Mouse (Mus musculus) lung, postnatal 0 days (tissue): Measurements from ENCODE around the gene Noxo1.

Experiments used
- CTCF ChIP-seq: IDR thresholded peaks from 2 replicates; pipeline ENCODE4 v1.5.1; 2016; ENCODE audit warnings: antibody characterized with exemption, mild to moderate bottlenecking
- EP300 ChIP-seq: IDR thresholded peaks from 2 replicates; pipeline ENCODE4 v1.6.1; 2016; ENCODE audit warnings: antibody characterized with exemption, mild to moderate bottlenecking, control low read depth

DNA sequence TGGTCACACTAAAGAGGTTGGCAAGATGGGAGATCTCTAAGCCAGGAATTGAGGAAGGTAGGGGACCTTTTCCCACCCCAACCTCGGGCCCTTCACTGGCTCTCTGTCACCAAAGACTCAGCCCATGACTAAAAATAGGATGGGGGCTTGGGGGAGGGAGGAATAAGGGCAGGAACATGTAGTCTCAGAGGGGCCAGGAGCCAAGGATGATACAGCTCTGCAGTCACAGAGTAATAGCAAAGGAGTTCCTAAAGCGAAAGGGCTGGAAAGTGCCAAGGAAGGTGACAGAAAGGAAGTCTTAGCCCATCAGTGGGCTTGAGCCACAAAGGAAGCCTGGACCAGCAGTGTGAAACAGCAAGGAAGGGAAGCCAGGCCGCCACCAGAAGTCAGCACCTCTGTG, 44.2 kb upstream of the Noxo1 start:
- TF ChIP-seq EP300 (no peak), CTCF (no peak)
